Mouse (Mus musculus) adrenal gland (tissue): ENCODE measurements around the gene Cdk4.

Source experiments
- intact Hi-C: fragments of 180-260 bp; cut with DNase I; formaldehyde crosslinking; loops from one replicate; pipeline ENCODE4 v1.15.1; 2025
- long read RNA-seq, 2 experiments: library from polyadenylated mRNA; unstranded; transcript quantifications; one replicate each; pipeline ENCODE4 v2.0.0; 2020; ENCODE audit warnings: borderline replicate concordance in 1 of 2; ENCODE audit not compliant: insufficient replicate concordance in 1 of 2

Cdk4 gene
- long read RNA-seq, experiment 1, transcript Cdk4-201 (8 exons, 2,053 nt), result major isoform, 124 of 153 reads
- long read RNA-seq, experiment 1, partial matches to known transcripts, result 9 of 153 reads
- long read RNA-seq, experiment 1, other reads (novel, unspliced or antisense), result 17 of 153 reads
- long read RNA-seq, experiment 2, transcript Cdk4-201 (8 exons, 2,053 nt), result major isoform, 176 of 213 reads
- long read RNA-seq, experiment 2, transcript Cdk4-207 (7 exons, 2,038 nt), result minor isoform, 6 of 213 reads
- long read RNA-seq, experiment 2, partial matches to known transcripts, result 6 of 213 reads
- long read RNA-seq, experiment 2, other reads (novel, unspliced or antisense), result 25 of 213 reads

GRCm38 (mm10) chr10:127063239-127063872 lies at the start of gene Cdk4:
Gene Cdk4 (plus strand): TSS chr10:127063534.
- intact Hi-C loops, result no loop called here

- intact Hi-C loops, result no loop called here
Observed at GRCm38 (mm10) chr10:127016488-127016887, 46.8 kb upstream of the Cdk4 start.

GRCm38 (mm10) chr10:127017071-127017470 lies 46.3 kb upstream of the Cdk4 start:
- intact Hi-C loops, result no loop called here

- intact Hi-C loops, result no loop called here
Observed at GRCm38 (mm10) chr10:127018422-127018821, 44.9 kb upstream of the Cdk4 start.

- intact Hi-C loops, result loop anchor here (1.0 to 2.0 kb wide), 2 partner anchors 40 to 111 kb away; no protein-coding TSS in a partner anchor
Observed at GRCm38 (mm10) chr10:127030336-127031296, 32.7 kb upstream of the Cdk4 start, which contains the start of gene Tsfm. Gene Tsfm (minus strand): TSS chr10:127030840.

- intact Hi-C loops, result no loop called here
Observed at GRCm38 (mm10) chr10:127033301-127033741, 30.0 kb upstream of the Cdk4 start.

- intact Hi-C loops, result no loop called here
Observed at GRCm38 (mm10) chr10:127036273-127036672, 27.1 kb upstream of the Cdk4 start.

GRCm38 (mm10) chr10:127037641-127038040 lies 25.7 kb upstream of the Cdk4 start:
- intact Hi-C loops, result no loop called here

- intact Hi-C loops, result no loop called here
Observed at GRCm38 (mm10) chr10:127040569-127041214, 22.6 kb upstream of the Cdk4 start.

- intact Hi-C loops, result no loop called here
Observed at GRCm38 (mm10) chr10:127041274-127041766, 22.0 kb upstream of the Cdk4 start, which contains the start of the genes Mettl1 and Eef1akmt3. Gene Mettl1 (plus strand): TSS chr10:127041414. Gene Eef1akmt3 (minus strand): TSS chr10:127041513.

GRCm38 (mm10) chr10:127041774-127042338 lies 21.5 kb upstream of the Cdk4 start:
- intact Hi-C loops, result no loop called here

GRCm38 (mm10) chr10:127042468-127043115 lies 20.7 kb upstream of the Cdk4 start:
- intact Hi-C loops, result no loop called here

GRCm38 (mm10) chr10:127043187-127043586 lies 20.1 kb upstream of the Cdk4 start:
- intact Hi-C loops, result no loop called here

GRCm38 (mm10) chr10:127047954-127048353 lies 15.4 kb upstream of the Cdk4 start, which contains the start of gene Cyp27b1:
Gene Cyp27b1 (plus strand): TSS chr10:127048250.
- intact Hi-C loops, result no loop called here

GRCm38 (mm10) chr10:127048608-127049394 lies 14.5 kb upstream of the Cdk4 start:
- intact Hi-C loops, result no loop called here

- intact Hi-C loops, result no loop called here
Observed at GRCm38 (mm10) chr10:127049395-127050118, 13.8 kb upstream of the Cdk4 start.

GRCm38 (mm10) chr10:127050119-127050474 lies 13.2 kb upstream of the Cdk4 start:
- intact Hi-C loops, result no loop called here

GRCm38 (mm10) chr10:127054646-127055045 lies 8.7 kb upstream of the Cdk4 start:
- intact Hi-C loops, result no loop called here
